Mouse (Mus musculus): ENCODE results near the gene Ang2.
"Not testable (repeated sequence)": the region's sequence is repeated elsewhere in the genome, so short reads cannot be mapped to it uniquely, and the experiment has no call there.

The Ang2 gene

DNA sequence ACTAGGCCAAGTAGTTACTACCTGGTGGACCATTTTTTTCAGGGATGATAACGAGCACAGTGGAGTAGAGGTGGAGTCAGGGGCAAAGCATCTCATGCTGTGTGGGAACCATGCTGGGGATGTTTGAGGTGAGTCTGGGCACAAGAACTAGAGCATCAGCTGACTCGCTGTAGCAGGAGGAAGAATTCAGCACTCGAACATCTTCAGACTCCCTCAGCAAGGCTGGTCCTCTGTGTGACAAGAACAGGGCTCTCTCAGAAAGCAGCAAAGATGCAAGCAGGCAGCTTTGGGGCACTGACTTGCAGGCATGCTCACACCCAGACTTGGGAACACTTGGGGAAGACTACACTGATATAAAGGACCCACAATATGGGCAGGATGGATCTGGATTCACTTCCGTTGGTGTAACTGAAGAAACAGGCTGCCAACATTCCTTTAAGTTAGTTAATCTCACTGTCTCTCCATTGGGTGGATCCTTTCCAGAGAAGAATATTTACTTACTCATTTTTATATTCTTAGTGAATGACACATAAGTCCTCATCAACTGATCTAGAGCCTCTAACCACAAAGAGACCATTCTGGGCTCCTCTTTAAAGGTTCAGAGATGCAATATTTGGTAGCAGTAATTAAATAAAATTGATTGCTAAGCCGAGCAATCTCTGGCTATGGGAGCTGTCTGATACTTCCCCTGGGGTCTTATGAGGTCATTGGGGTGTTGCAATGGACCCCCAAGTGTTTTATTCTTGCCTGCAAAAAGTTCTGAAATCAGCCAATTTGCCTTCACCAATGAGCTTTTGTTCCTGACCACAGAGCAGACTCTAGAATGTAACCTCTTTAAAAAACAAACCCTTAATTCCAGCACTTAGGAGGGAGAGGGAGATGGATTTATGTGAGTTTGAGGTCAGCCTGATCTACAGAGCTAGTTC is at the start of gene Ang2:
Gene Ang2, minus strand, starts transcription at position 51 of the 926 bp plus-strand sequence.
- no peak for DNase-seq (ENCODE audit: low spot score)

DNA sequence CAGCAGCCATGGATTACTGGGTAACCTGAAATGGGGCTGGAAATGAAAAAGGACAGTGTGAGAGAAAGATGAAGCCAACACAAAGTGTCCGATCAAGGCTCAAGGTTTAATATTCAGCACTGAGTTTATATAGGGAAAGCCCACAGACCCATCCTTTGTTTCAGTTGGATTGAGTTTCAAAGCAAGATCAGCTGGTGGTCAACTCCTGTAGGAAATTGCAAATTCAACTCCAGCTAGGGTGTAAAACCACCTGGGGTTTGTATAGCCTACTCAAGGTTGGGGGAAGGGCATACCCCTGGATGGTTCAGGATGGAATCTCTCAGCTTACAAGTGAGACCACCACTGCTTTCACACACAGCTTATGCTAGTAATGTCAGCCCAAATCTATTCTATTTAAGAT is 48.8 kb upstream of the Ang2 start:
- no peak for DNase-seq (ENCODE audit: low spot score)

DNA sequence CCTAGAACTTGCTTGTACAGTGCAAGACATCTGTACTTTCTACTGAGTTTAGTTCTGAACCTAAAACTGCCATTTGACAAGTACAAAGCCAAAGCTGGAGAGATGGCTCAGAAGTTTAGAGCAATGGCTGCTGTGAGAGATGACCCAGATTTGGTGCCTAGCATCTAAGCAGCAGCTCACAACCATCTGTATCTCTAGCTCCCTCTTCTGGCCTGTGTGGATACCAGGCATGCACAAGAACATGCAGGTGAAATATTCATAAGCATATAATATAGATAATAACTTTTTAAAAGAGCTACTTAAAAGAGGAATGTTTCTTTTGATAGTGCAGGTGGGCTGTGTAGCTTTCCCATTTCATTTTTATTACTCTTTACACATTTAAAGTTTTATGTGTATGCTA is 42.0 kb upstream of the Ang2 start:
- no peak for DNase-seq (ENCODE audit: low spot score)

DNA sequence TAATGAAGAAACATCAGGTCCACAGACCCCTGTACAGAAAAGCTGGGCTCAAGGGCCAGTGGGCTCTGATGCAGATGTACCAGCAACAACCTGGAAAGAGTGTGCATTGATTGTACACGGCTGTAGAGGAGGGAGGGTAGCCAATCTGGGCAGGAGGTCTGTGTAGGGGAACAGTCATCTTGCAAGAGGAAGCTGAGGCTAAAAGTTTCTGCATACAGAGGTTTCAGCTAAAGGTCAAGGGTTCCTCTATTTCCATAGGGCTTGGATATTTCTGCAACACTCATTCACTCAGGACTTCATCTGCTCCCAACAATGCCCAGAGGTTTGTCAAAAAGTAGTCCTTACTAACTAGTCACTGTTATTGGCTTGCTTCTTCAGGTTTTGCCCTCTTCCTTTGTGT is 38.5 kb upstream of the Ang2 start:
- DNase-seq (ENCODE audit: low spot score) = not testable (repeated sequence)

DNA sequence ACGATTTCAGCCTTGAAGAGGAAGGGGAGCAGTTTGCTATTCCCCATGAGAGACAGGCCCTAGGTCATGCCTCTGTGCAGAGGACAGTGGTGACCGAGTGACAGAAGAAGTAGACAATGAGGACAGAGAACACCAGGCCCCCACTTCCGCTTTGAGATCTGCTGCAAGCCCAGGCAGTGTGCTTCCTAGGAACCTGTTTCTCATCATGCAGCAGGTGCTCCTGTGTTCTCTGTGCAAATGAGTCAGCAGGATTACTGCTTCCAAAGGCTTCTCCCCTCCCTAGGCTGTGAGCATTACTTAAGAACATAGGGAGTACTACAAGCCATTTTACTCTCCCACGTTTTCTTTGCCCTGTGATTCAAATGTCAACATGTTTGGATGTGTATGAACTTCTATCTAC is 30.7 kb upstream of the Ang2 start:
- DNase-seq (ENCODE audit: low spot score) = not testable (repeated sequence)

DNA sequence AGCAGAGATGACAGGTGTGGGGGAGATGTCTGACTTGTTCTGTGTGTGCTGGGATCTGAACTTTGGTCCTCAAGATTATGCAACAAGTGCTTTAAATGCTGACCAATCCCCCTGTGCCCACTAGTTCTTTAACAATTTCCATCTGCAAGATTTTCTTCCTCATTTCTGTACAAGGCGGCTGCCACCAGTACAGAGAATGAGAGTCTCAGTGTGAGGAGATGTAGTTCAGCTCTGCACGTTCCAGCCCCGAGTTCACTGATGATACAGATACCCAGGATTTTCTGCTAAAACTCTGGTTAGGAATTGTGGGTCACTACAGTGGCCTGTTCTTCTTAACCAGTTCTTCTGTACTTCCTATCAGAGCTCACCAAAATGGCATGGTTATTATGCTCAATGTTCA is 21.1 kb upstream of the Ang2 start:
- not testable (repeated sequence) for DNase-seq (ENCODE audit: low spot score)

DNA sequence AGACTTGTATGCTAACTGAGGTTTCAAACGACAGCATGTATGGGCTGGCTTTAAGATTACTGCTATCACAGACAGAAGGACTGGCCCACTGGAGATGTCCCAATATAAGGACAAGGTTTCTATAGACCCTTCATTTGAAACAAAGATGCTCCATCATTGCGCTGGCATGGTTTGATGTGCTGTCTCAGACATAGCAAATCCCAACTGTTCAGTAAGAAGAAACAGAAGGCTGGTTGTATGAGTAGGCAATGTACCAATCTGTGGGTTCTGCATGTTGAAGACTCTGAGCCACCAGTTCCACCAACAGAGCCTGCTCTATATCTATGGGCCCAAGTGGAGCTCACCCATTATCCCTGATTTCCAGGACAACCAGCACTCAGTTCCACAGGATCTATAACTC is 4.2 kb upstream of the Ang2 start, which contains the start of gene Ear14:
Gene Ear14, plus strand, starts transcription at position 277 of the 400 bp plus-strand sequence.
- no peak for DNase-seq (ENCODE audit: low spot score)

DNA sequence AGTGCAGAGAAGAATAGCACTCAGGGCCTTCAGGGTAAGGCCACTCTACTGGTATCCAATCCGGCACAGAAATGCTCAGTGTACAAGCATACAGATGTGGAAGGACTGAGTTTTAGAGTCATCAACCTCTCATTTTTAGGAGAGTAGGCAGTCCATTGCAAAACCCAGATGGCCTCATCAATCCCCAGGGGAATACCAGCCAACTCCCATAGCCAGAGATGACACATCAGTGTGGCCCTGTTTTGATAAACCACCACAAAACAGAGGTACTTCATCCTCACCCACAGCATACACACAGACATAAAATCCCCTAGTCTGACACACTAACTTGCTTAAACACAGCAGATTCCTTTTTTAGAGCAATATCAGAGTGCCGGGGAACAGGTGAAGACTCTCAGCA is 1.5 kb upstream of the Ang2 start:
- DNase-seq (ENCODE audit: low spot score) = no peak

DNA sequence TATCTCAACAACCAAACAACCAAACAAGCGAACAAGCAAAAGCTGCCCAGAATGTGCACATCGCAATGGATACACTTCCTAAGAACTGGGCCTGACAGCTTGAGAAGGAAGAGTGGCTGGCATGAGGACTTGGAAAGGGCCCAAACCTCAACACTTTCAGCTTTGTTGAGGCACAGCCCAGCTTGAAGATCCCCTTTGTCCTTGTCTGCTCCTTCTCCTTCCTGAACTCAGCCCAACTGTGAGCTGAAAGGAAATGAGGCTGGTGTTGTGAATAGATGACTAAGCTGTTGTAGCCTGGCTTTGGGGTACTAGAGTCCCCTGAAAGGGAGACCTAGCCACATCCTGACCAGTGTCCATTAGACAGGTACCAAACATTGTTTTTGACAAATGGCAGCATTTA is 1.1 kb upstream of the Ang2 start:
- DNase-seq (ENCODE audit: low spot score) = no peak

DNA sequence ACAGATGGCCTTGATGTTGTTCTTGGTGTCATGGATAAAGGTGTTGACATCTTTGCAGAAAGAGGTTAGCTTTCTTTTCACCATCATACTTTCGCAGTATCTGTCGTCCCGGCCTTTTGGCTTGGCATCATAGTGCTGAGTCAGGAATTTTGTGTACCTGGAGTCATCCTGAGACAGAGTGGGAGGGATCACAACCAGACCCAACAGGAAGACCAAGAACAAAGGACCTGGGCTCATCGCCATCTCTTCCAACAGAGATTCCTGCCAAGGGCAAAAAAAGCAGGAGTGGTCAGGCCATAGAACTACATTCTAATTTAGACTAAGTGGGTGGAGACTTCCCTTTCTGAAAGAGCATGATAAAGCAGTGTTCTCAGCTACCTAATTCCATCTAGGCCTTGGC is 3.3 kb downstream of the Ang2 start:
- DNase-seq (ENCODE audit: low spot score) = no peak

DNA sequence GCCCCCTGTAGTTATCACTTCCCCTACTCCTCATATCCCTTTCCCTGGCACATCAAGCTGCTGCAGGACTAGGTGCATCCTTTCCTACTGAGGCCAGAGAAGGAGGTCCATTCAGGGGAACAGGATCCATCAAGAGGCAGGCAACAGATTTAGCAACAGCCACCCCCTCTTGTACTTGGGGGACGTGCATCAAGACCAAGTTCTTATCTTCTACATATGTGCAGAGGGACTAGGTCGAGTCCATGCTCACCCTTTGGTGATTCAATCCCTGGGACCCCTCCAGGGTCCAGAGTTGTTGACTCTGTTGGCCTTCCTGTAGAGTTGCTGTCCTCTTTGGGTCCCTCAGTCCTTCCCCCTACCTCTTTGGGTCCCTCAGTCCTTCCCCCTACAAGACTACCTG is 17.9 kb downstream of the Ang2 start:
- DNase-seq (ENCODE audit: low spot score) = not testable (repeated sequence)

DNA sequence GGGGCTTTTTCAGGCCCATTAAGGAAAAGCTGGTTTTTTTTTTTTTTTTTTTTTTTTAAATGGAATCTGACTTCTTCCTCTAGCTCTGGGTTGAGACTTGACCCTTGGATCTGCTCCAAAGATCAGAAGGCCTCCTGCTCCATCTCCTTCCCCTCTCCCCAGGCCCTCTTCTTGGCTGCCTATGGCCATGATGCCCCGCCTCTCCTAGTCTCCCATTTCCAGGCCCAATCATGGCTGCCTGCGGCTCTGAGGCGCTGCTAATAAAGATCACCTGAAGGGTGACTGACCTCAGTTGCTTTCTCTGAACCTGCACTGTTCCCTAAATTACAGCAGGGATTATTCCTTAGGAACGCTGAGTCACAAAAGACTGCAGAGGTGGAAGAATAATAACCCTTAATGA is 25.1 kb downstream of the Ang2 start:
- DNase-seq (ENCODE audit: low spot score) = no peak

DNA sequence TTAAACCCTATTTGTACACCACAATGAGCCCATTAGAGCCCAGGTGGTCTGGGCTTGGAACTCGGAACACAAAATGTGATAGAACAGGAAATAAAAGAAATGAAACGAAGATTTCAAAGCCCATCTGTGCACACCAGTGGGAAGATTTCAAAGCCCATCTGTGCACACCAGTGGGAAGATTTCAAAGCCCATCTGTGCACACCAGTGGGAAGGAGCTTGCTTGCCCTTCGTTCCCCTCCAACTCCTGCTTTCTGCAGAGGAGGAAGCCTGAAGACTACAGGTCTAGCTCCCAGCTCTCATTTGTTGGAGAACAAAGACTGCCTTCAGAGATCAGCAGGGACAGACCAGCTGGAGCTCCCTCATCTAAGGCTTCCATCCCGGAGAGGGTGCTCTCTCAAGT is 26.0 kb downstream of the Ang2 start:
- DNase-seq (ENCODE audit: low spot score) = not testable (repeated sequence)

DNA sequence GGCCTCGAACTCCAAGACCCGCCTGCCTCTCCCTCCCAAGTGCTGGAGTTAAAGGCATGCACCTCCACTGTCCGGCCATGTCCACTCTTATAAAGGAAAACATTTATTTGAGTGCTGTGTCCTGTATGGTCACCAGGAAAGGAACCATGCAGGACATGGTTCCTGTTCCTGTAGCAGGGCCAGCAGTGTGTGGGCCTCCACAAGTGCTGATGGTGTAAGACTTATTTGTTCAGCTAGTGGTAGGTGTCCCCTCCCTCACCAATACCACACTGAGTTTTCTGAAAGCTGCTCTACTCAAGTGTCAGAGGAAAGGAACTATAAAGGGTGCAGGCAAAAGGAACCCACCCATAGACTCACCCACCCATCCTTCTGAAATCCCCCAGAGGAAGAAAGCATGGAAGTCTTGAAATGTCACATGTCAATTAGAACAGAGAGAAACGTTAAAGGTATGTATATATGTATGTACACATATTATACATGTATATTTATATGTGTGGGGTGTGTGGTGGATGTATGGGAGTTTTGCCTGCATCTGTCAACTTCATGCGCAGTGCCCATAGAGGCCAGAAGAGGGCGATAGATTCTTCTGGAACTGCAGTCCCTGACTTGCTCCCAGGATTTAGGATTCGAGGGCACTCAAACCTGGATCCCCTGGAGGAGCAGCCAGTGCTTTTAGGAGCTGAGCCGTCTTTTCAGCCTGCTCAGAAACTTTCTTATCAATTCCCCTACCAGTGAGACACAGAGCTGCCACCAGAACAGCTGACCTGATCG is 26.7 kb downstream of the Ang2 start:
- not testable (repeated sequence) for DNase-seq (ENCODE audit: low spot score)

DNA sequence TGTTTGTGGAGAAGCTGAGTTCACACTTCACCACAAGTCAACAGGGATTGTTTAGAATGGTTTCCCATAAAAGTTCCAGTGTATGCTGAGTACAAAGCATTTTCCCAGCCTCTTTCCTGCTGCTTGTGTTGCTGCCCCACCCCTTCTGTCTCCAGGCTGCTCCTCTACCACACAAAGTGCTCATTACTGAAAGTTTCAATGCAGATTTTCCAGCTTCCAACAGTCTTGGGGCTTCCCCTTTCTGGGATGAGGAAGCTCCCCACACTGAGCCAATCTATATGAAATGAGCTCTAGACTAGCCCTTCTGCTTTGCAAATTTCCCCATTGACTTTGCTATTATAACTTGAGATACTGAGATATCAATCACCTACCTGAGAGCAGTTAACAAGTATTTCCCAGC is 32.9 kb downstream of the Ang2 start:
- no peak for DNase-seq (ENCODE audit: low spot score)

DNA sequence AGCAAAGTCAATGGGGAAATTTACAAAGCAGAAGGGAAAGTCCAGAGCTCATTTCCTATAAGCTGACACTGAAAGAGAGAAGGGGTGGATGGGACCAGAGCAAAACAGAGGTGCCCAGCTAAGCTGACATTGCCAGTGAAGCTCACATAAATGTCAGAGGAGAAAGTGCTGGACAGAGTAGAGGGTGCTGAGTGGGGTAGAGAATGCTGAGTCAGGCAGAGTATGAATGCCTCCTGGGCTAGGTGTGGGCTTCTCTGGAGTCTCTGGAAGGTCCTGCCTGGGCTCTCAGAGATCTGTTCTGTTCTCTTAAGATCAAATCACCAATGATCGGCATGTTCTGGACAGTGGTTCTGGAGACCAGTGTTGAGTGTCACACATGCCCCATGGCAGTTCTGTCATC is 33.5 kb downstream of the Ang2 start:
- no peak for DNase-seq (ENCODE audit: low spot score)

DNA sequence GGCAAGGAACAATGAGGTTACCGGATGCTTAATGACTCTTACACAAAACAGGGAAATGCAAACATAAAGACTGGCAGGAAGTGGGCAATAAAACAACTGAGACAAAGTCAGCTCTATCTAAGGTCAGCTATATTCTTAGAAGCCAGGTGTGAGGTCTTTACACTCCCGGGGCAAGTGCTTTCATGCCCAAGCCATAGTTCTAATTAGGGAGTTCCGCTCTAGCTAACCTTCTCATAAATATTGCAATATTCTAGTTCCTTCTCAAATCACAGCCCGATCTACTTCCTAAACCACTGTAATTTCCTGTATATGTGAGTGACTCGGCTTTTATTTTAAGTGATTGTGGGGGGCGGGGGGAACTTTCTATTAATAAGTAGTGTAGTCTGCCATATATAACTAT is 35.6 kb downstream of the Ang2 start:
- not testable (repeated sequence) for DNase-seq (ENCODE audit: low spot score)

DNA sequence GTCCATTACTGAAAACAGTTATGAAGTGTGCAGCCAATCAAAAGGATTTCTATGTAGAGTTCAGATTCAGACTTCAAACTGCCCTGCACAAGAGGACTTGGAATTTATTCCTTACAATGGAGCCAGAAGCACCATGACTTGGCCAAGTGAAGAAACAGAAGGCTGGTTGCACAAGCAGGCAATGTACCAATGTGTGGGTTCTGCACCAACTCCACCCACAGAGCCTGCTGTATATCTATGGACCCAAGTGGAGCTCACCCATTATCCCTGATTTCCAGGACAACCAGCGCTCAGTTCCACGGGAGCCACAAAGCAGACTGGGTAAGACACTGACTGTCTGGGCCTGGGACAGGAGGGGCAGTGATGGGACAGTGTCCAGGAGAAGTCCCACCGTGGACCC is 37.0 kb downstream of the Ang2 start, which contains the start of gene Rnase2b:
Gene Rnase2b, plus strand, starts transcription at position 285 of the 400 bp plus-strand sequence.
- DNase-seq (ENCODE audit: low spot score) = not testable (repeated sequence)

DNA sequence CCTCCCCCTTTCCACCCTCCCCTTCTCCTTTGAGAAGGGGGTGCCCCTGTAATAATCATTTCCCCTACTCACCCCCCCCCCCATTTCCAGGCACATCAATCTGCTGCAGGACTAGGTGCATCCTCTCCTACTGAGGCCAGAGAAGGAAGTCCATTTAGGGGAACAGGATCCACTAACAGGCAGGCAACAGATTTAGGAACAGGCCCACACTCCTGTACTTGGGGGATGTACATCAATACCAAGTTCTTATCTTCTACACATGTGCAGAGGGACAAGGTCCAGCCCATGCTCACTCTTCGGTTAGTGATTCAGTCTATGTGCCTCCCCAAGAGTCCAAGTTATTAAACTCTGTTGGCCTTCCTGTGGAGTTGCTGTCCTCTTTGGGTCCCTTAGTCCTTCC is 41.9 kb downstream of the Ang2 start:
- DNase-seq (ENCODE audit: low spot score) = no peak

DNA sequence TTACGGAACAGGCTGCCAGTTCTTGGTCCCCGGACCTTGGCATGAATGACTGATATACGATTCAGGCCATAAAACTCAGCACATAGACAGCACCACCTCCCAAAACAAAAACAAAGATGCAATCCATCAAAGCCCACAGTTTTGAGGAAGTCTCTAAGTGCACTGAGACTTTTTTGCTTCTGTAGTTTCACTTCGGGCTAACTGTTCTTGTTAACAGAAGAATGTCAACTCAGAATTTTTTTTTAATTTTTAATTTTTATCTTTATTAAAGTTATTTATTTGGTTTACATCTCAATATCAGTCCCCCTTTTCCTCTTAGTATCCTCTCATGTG is 42.2 kb downstream of the Ang2 start:
- DNase-seq (ENCODE audit: low spot score) = no peak

DNA sequence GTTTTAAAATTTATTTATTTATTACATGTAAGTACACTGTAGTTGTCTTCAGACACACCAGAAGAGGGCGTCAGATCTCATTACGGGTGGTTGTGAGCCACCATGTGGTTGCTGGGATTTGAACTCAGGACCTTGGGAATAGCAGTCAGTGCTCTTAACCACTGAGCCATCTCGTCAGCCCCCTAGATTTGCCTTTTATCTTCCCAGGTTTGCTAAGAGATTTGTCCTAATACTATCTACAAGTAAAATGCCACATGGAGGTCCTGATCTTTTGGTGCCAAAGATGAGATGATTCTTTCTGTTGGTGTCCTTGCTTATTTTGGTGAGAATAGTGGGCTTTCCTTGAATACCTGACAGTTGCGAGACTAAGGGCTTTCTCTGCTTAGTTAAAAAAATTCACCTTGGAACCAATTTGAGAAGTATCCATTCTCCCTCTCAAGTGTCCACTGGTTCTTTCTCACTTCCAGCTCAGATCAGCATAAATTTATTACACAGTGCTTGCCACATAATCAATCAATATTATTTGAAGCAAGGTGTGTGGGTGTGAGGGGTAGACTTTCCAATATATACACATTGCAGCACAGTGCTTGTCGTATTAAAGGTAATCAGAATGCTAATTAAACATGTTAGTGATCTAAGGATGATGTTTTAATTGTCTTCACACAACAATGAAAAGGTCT is 42.8 kb downstream of the Ang2 start:
- no peak for DNase-seq (ENCODE audit: low spot score)

DNA sequence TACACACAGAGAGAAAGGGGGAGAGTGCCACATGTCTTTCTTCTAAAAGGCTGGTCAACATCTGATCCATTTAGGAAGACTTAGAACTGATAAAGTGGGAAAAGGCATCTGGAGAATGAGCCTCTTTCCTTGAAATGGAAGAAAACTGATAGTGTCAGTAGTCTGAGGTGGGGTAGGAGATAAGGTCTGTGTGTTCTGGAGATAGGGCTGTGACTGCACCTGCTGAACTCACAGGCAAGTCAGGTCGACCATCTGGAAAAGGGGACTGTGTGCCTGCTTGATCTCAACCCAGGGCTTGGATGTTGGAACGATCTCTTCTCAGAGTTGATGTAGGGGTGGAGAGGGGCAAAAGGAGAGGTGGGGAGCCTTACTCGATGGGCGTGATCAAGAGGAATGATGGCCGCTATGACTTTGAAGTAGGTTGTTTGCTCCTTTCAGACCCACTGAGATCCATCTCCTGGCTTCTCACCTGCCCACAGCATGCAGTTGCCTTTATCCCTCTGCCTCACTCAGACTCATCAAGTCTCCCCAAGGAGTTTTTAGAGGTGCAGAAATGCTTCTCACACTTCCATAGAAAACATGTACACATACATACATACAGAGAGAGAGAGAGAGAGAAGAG is 46.6 kb downstream of the Ang2 start:
- no peak for DNase-seq (ENCODE audit: low spot score)

All from urinary bladder, postnatal 10 days (tissue).